Mouse (Mus musculus) right cerebral cortex, postnatal 4 days (tissue): ENCODE measurements around the gene Myo1d.

Experiments
- DNase-seq: peaks from one replicate; pipeline ENCODE4 v3.0.0-alpha.2; 2022

The Myo1d gene

DNA sequence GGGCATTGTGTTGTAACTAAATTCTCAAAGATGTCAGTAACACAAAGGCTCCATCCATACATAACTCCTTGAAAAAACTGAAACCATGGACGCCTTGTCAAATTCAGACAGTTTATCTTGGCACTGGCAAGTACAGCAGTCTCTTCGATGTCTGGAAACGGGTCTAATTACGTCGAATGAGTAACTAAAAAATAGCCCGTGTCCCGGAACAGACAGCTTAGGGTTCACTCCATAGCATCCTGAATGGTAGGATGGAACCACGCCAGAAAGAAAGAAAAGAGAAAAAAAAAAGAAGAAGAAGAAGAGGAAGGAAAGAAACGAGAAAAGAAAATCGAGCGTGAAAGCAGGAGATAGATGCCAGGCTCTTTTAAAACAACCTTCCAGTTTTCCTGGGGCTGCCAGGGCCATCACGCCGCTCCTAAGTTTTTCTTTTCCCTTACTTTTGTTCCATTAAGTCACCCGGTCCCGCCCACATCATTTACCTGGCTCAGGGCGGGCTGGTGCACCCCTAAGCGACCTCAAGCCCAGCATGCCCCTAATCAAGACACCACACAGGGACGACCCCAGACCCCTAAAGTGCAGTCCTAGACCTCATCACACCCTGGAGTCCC, 804 bp downstream of the Myo1d start:
- no peak for DNase-seq

- DNase-seq: no peak
These were observed 1.7 kb downstream of the Myo1d start for GRCm38 (mm10) chr11:80778157-80778556.

DNA sequence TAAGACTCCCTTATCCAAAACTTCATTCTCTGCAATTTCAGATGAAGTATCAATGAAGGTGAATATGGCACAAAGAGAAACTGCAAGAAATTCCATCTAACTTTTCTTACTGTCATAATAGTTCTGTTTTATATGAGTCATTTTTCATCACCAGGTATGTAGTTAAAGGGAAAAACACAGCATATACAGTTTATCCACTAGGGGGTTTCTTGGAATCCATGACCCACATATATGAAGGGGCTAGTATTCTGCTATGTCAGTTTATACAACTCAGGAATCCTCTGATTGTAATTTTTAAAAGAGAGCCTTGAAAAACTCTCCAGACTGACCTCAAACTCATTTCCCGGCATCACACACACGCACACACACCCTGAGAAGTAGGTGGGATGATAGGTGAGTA, 2.1 kb downstream of the Myo1d start:
- no peak for DNase-seq

- DNase-seq: no peak
These were observed 4.3 kb downstream of the Myo1d start for GRCm38 (mm10) chr11:80775535-80775934.

DNA sequence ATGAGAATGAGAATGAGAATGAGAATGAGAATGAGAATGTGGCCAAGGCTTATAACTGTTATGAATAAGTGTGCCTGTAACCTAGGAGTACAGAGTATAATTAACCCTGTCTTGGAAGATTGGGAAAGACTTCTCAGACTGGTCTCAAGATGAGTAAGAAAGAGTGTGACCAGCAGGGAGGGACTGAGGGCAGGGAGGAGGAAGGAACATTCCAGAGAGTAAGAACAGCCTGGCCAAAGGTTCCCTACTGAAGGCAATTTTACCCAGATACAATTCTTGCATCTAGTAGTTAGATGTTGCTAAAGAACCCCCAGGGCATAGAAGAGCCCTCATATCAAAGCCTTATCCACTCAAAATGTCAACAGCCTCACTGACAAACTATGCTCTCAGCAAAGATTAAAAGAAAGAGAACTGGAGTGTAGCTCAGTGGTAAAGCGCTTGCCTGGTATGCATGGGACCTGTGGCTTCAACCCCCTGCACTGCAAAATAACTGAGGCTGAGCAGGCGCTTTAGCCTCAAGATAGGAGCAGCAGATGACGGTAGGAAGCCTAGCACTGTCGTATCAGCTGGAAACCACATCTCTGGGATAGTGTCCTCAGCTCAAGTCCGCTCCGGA, 7.1 kb downstream of the Myo1d start:
- DNase-seq: no peak

DNA sequence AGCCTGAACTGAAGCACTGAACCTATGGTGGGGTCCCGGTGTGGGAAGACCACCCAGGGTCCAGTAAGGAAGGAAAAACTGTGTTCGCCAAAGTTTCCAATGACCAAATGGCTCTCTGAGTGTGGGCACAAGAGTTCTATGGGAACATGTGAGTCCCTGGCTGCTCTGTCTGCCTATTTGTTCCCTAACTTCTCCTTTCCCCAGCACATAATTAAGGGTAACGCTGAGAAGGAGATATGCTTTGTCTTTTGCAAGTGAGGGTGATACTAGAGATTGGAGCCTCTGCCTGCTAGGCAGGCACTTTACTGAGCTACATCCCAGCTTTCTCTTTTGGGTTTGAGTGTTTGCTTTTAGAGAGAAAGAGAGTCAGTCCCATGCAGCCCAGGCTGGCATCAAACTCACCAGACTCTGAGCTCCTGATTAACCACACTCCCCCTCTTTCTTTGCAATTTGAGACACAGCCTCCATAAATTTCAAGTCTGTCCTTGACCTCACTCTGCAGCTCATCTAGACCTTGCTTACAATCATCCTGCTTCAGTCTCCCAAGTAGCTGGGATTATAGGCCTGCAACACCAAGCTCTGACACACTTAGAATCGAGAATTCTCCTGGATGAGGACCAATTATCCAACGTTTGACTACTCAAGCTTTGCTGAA, 8.1 kb downstream of the Myo1d start:
- DNase-seq: no peak

GRCm38 (mm10) chr11:80771186-80771585, 8.6 kb downstream of the Myo1d start:
- no peak for DNase-seq

- no peak for DNase-seq
These were observed 12.6 kb downstream of the Myo1d start for GRCm38 (mm10) chr11:80767320-80767617.

- DNase-seq: no peak
These were observed 13.1 kb downstream of the Myo1d start for GRCm38 (mm10) chr11:80766472-80767319.

DNA sequence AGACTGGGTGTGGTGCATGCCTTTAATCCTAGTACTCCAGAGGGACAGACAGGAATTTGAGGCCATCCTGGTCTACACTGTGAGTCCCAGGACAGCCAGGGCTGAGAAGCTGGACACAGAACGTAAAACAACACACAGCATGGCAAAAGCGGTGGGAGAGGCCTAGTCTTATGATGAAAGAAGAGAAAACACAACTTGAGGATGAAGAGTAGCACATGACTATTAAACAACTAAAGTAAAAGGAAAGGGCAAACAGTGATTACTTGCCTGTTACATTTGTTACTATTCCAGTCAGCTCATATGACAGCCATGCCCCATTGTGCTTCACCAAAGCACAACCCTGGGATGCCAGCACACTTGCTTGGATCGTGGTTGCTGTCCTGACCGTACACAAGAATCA, 13.8 kb downstream of the Myo1d start:
- no peak for DNase-seq

GRCm38 (mm10) chr11:80762066-80762465, 17.8 kb downstream of the Myo1d start:
- no peak for DNase-seq

DNA sequence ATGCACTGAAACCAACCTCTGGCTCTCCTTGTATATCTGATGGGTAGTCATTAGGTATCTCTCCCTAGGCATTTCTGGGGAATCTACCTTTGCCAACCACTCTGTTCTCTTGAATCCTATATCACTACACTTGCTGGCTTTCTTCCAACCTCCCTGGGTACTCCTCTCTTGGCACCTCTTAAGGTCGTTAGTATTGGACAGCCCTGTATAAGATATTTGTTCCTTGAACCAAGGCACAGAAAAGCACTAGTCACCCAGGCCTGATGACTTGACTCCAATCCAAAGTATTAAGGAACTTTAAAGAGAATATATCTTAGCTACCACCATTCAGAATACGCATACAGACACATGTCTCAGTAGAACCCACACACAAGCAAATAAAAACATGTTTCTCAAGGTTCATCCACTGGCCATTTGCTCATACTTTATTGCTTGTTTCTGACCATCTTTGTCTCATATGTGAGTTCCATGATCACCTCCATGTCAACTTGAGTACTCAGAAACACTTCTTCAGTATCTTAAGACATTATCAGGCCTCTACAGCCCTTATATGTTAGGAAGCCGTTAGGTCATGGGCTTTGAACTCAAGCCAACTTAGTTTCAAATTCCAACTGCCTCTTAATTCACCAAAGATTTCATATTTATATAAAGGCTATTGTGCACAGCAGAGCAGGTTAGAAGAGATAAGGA, 18.4 kb downstream of the Myo1d start:
- no peak for DNase-seq

GRCm38 (mm10) chr11:80759023-80759422, 20.8 kb downstream of the Myo1d start:
- no peak for DNase-seq

DNA sequence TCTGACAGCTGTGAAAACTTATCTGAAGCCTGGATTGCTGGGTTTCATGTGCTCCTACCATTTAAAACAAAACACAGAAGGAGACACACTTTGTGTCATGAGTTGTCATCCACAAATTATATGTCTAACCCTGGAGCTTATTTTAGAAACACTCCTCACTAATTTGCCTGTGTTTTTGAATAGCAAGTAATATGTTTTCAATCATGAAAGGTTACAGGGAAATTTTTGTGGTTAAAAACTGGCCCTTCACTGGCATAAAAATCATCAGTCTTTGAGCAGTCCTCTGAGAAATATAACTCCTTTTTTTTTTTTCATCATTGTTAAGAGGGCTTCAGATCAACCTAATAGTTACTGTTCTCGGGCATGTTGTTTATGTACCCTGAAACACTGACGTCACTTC, 25.6 kb downstream of the Myo1d start:
- no peak for DNase-seq

GRCm38 (mm10) chr11:80751168-80751567, 28.7 kb downstream of the Myo1d start:
- no peak for DNase-seq

- no peak for DNase-seq
These were observed 30.6 kb downstream of the Myo1d start for GRCm38 (mm10) chr11:80749187-80749586.

DNA sequence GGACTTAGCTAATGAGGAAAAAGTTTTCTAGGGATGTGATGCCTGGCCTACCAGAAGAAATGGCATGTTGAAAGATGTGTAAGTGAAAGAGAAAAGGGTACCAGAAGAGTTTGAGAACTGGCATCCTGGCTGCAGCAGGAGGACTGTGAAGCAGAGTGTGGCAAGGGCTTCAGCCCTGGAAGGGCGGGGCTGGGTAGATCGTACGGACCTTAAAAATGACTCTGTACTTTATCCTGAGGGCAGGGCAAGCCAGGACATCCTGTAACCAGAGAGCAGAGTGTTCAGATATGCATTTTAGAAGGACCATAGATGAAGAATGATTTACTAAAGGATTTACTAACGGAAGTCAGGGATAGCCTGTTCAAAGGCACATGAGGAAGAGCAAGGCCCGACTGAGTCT, 34.4 kb downstream of the Myo1d start:
- DNase-seq: no peak

GRCm38 (mm10) chr11:80743823-80744410, 35.9 kb downstream of the Myo1d start:
- no peak for DNase-seq

- DNase-seq: no peak
These were observed 37.4 kb downstream of the Myo1d start for GRCm38 (mm10) chr11:80742462-80742861.

GRCm38 (mm10) chr11:80734771-80735170, 45.1 kb downstream of the Myo1d start:
- no peak for DNase-seq

GRCm38 (mm10) chr11:80724701-80725100, 55.1 kb downstream of the Myo1d start:
- DNase-seq: no peak

GRCm38 (mm10) chr11:80723406-80724047, 56.3 kb downstream of the Myo1d start:
- no peak for DNase-seq
